Comparison of ENCODE assay signal across 8 mouse cellular contexts in the genomic region with DNA sequence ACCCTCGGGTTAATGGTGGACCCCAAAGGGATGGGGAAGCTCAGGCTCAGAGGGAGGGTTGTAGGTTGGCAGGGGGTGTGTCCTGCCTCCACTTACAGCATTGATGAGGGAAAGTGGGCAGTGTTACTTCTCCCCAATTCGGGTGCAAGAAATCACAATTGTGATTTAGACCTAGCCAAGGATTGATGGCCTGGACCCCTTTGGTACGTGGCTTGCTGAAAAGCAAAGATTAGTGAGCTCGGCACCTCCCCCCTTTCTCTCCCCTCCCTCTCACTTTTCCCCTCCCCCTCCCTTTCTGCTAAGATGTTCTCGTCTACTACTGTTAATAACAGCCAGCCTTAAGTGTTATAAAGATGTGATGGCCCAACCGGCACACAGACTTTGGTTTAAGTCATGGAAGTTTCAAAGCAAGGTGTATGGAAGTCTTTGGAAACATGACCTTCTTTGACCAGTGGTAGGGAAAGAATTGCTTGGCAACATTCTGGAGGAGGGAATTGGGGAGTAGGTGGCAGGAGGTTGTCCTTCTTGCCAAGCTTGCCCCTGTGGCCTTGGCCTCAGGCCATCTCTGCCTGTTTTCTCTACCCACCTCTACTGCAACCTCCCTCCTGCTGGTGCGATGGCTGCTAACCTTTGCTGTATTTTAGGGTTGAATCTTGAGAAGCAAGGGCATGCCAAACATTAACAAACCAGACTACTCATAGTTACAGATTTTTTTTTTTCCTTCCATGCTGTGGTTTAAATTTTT. TPM values are rescaled to one million over a fixed set of nuclear protein-coding genes. Genes with fewer than 3 reads are reported as not detected.
DNase-seq lines count a peak whose midpoint lies in the region; ATAC-seq lines count a peak whose summit lies in the region.

No protein-coding gene starts in this region.

- WGBS in heart, embryonic 13.5 days: 3% methylated on average over 7 of the region's 7 CpGs
- under 1% methylated on average over 7 of the region's 7 CpGs for WGBS in embryonic facial prominence, embryonic 14.5 days
- WGBS in kidney, embryonic 14.5 days: under 1% methylated on average over 7 of the region's 7 CpGs
- WGBS in midbrain, embryonic 14.5 days: 3% methylated on average over 7 of the region's 7 CpGs

- H3K36me3 ChIP-seq in heart, embryonic 13.5 days: peaks cover 8% of the 10 kb centered on the region; the same call in 1 of the 2 replicates
- 0 out of 2 replicates have a peak, but pooled peaks cover 3% of the 10 kb centered on the region for H3K36me3 ChIP-seq in embryonic facial prominence, embryonic 14.5 days (ENCODE audit: control insufficient read depth, insufficient read depth, low read length)
- H3K36me3 ChIP-seq in kidney, embryonic 14.5 days (ENCODE audit: control insufficient read depth, insufficient read depth, low read length): 0 out of 2 replicates have a peak, but pooled peaks cover 4% of the 10 kb centered on the region
- 0 out of 2 replicates have a peak, but pooled peaks cover 12% of the 10 kb centered on the region for H3K36me3 ChIP-seq in midbrain, embryonic 14.5 days (ENCODE audit: control insufficient read depth, insufficient read depth, low read length)

- peaks cover 35% of the 10 kb centered on the region for H3K4me1 ChIP-seq in heart, embryonic 13.5 days
- H3K4me1 ChIP-seq in embryonic facial prominence, embryonic 14.5 days (ENCODE audit: control insufficient read depth, insufficient read depth, low read length): peaks cover 9% of the 10 kb centered on the region
- peaks cover 10% of the 10 kb centered on the region; the same call in 1 of the 2 replicates for H3K4me1 ChIP-seq in kidney, embryonic 14.5 days (ENCODE audit: control insufficient read depth, insufficient read depth, low read length)
- H3K4me1 ChIP-seq in midbrain, embryonic 14.5 days (ENCODE audit: control insufficient read depth, insufficient read depth, low read length): peaks cover 45% of the 10 kb centered on the region

- no peaks in the 10 kb centered on the region for H3K9me3 ChIP-seq in heart, embryonic 13.5 days
- no peaks in the 10 kb centered on the region for H3K9me3 ChIP-seq in embryonic facial prominence, embryonic 14.5 days (ENCODE audit: control insufficient read depth, low read length)
- H3K9me3 ChIP-seq in kidney, embryonic 14.5 days (ENCODE audit: control insufficient read depth, low read length): no peaks in the 10 kb centered on the region
- H3K9me3 ChIP-seq in midbrain, embryonic 14.5 days (ENCODE audit: control insufficient read depth, low read length): no peaks in the 10 kb centered on the region

- peak overlapping the region; percentile 93 for H3K9ac ChIP-seq in heart, embryonic 13.5 days
- H3K9ac ChIP-seq in embryonic facial prominence, embryonic 14.5 days (ENCODE audit: low read depth, low read length): peak overlapping the region; percentile 92
- peak overlapping the region; percentile 75 for H3K9ac ChIP-seq in kidney, embryonic 14.5 days (ENCODE audit: low read depth, low read length)
- H3K9ac ChIP-seq in midbrain, embryonic 14.5 days (replicated peaks; ENCODE audit: low read length): peak overlapping the region; percentile 95

- H3K4me3 ChIP-seq in heart, embryonic 13.5 days: peak overlapping the region; percentile 86
- H3K4me3 ChIP-seq in embryonic facial prominence, embryonic 14.5 days (ENCODE audit: low read depth, low read length): peak overlapping the region; percentile 78
- H3K4me3 ChIP-seq in kidney, embryonic 14.5 days (ENCODE audit: low read length): peak overlapping the region; percentile 79
- peak overlapping the region; percentile 96 for H3K4me3 ChIP-seq in midbrain, embryonic 14.5 days (replicated peaks; ENCODE audit: low read depth, low read length)

- intact Hi-C loops in heart, postnatal 14 days (cut with DNase I): loop anchor here (5.0 kb wide), 1 partner anchor 54 kb away; no protein-coding TSS in a partner anchor

- no peak for DNase-seq in heart, postnatal 14 days
- DNase-seq in adrenal gland, adult 2 months: peak; percentile 71
- DNase-seq in embryonic facial prominence, embryonic 14.5 days (ENCODE audit: low spot score): peak; percentile 21
- DNase-seq in midbrain, embryonic 14.5 days: peak; percentile 55
- no peak for DNase-seq in right cerebral cortex, postnatal 4 days
- DNase-seq in c-Kit-positive CD71-positive TER-119-positive erythroid progenitor cells, embryonic 14.5 days (ENCODE audit: low spot score): no peak

- ATAC-seq in heart, embryonic 13.5 days (ENCODE audit: extremely low read depth, insufficient number of reproducible peaks, low FRiP score, low TSS enrichment): no peak
- no peak for ATAC-seq in embryonic facial prominence, embryonic 14.5 days (ENCODE audit: low read depth)
- no peak for ATAC-seq in kidney, embryonic 14.5 days (ENCODE audit: low FRiP score, low TSS enrichment)
- no peak for ATAC-seq in midbrain, embryonic 14.5 days (ENCODE audit: low FRiP score, low TSS enrichment)

- peak overlapping the region; percentile 82 for H3K4me2 ChIP-seq in heart, embryonic 13.5 days
- H3K4me2 ChIP-seq in embryonic facial prominence, embryonic 14.5 days (ENCODE audit: low read depth, low read length): peak overlapping the region; percentile 84
- H3K4me2 ChIP-seq in kidney, embryonic 14.5 days (replicated peaks; ENCODE audit: low read depth, low read length): peak overlapping the region; percentile 75
- H3K4me2 ChIP-seq in midbrain, embryonic 14.5 days (ENCODE audit: low read length): peak overlapping the region; percentile 81

- no peaks in the 10 kb centered on the region for H3K27me3 ChIP-seq in heart, embryonic 13.5 days (replicated peaks)
- no peaks in the 10 kb centered on the region for H3K27me3 ChIP-seq in embryonic facial prominence, embryonic 14.5 days (replicated peaks; ENCODE audit: control insufficient read depth, insufficient read depth, low read length)
- H3K27me3 ChIP-seq in kidney, embryonic 14.5 days (ENCODE audit: control insufficient read depth, insufficient read depth, low read length): no peaks in the 10 kb centered on the region
- H3K27me3 ChIP-seq in midbrain, embryonic 14.5 days (ENCODE audit: control insufficient read depth, insufficient read depth, low read length): no peaks in the 10 kb centered on the region

- peak overlapping the region; percentile 95 for H3K27ac ChIP-seq in heart, embryonic 13.5 days (replicated peaks)
- peak overlapping the region; percentile 96 for H3K27ac ChIP-seq in embryonic facial prominence, embryonic 14.5 days (replicated peaks; ENCODE audit: low read depth, low read length)
- H3K27ac ChIP-seq in kidney, embryonic 14.5 days (ENCODE audit: low read depth, low read length): peak overlapping the region; percentile 90; the same call in 1 of the 2 replicates
- H3K27ac ChIP-seq in midbrain, embryonic 14.5 days (replicated peaks; ENCODE audit: low read depth, low read length): peak overlapping the region; percentile 98

RNA-seq across cellular contexts. Expression of gene Hmgcs1, which starts 0.9 kb away (rescaled TPM):
- polyA plus RNA-seq in heart, embryonic 13.5 days (2015; fragmentation: Nextera tagmentation; extraction: Ambion mirVana): 76.1 and 78.9 TPM in 2 replicates
- 10 to 100 TPM; 50.6 to 51.5 TPM for total RNA-seq in heart, postnatal 14 days (2021)
- total RNA-seq in adrenal gland, adult 2 months (2021): 100 to 1,000 TPM; 155 to 624 TPM
- 24.6 and 46.2 TPM in 2 replicates for polyA plus RNA-seq in adrenal gland, adult 2 months (2012; rRNA removed)
- 123 and 141 TPM in 2 replicates for polyA plus RNA-seq in embryonic facial prominence, embryonic 14.5 days (2014; fragmentation: Nextera tagmentation; extraction: Ambion mirVana)
- polyA plus RNA-seq in kidney, embryonic 14.5 days (2014; fragmentation: Nextera tagmentation; extraction: Ambion mirVana): 85.4 and 161 TPM in 2 replicates
- polyA plus RNA-seq in midbrain, embryonic 14.5 days (2014; fragmentation: Nextera tagmentation; extraction: Ambion mirVana): 432 and 511 TPM in 2 replicates

Comparison
In these comparisons a context has a peak if more than half of its experiments do, and no peak if none do; other contexts are left out.
1. DNase-seq: peak in adrenal gland, adult 2 months (single experiment), embryonic facial prominence, embryonic 14.5 days (single experiment) and midbrain, embryonic 14.5 days (single experiment); none in heart, postnatal 14 days (0 of 2), right cerebral cortex, postnatal 4 days (single experiment) and c-Kit-positive CD71-positive TER-119-positive erythroid progenitor cells, embryonic 14.5 days (single experiment).
2. Peak in every context shown above with its lines, with median percentiles within 50 percentile points of each other: H3K27ac ChIP-seq, H3K4me2 ChIP-seq, H3K4me3 ChIP-seq and H3K9ac ChIP-seq.